Mouse (Mus musculus) urinary bladder, postnatal 4 days (tissue): ENCODE measurements around the gene 2810408A11Rik.

Experiments used
- DNase-seq, 2 experiments: peaks; one replicate each; pipeline ENCODE4 v3.0.0; 2021 to 2022; ENCODE audit warnings: low spot score in 2 of 2

The 2810408A11Rik gene

DNA sequence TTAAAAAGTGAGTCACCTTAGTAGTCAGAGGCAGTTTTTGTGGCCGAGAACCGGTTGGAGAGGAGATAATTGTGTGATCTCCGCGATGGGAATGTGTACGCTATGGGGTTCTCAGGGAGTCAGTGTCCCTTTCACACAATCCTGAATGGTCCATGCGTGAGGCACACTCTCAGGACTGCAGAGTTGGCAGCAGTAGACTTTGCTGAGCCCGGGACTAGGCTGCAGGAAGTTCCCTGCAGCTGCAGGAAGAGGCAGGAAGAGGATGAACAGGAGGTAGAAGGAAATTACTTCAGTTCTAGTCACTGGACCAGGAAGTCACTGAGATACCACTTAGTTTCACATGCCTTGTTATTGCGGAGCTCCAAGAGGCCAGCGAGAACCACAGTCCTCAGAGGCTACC is 51.7 kb downstream of the 2810408A11Rik start:
- no peak for DNase-seq

DNA sequence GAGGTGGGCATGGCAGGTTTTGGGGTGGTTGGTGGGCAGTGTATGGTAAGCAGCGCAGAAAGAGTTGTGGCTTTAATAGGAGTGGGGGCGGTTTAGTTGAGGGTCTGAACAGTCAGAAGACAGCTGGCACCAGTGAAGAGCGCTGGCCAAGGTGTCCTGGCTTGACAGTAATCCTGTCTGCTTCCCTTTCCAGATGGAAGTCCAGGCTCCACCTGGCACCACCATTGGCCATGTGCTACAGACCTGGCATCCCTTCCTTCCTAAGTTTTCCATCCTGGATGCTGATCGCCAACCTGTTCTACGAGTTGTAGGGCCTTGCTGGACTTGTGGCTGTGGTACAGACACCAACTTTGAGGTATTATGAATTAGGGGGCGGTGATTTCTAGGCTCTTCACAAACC is 52.8 kb downstream of the 2810408A11Rik start:
- no peak for DNase-seq
